Mouse (Mus musculus): ENCODE data around the gene Mx1. TPM values are rescaled to one million over a fixed set of nuclear protein-coding genes. Genes with fewer than 3 reads are reported as not detected.

Gene Mx1
- polyA plus RNA-seq, 1 experiment from 2014 or later, result 0.21 TPM

- Histone ChIP-seq H3K27me3 (no peaks in the 10 kb centered on the region), H3K27ac (no peak overlapping the region), H3K9me3 (replicated peaks) (no peaks in the 10 kb centered on the region), H3K4me2 (replicated peaks) (no peak overlapping the region), H3K9ac (no peak overlapping the region), H3K36me3 (no peaks in the 10 kb centered on the region), H3K4me1 (no peaks in the 10 kb centered on the region), H3K4me3 (no peak overlapping the region)
- no peak for ATAC-seq (ENCODE audit: low FRiP score)
Measured at GRCm38 (mm10) chr16:97401741-97402140, 61.0 kb downstream of the Mx1 start.

- no peak for ATAC-seq (ENCODE audit: low FRiP score)
- H3K27ac ChIP-seq, result no peak overlapping the region
- no peaks in the 10 kb centered on the region for H3K36me3 ChIP-seq
- no peaks in the 10 kb centered on the region for H3K9me3 ChIP-seq (replicated peaks)
- H3K27me3 ChIP-seq, result no peaks in the 10 kb centered on the region
- no peak overlapping the region for H3K4me3 ChIP-seq
- H3K9ac ChIP-seq, result no peak overlapping the region
- no peaks in the 10 kb centered on the region for H3K4me1 ChIP-seq
- no peak overlapping the region for H3K4me2 ChIP-seq (replicated peaks)
- WGBS, result 87% methylated on average over 4 of the region's 4 CpGs
Measured at GRCm38 (mm10) chr16:97399991-97400390, 62.7 kb downstream of the Mx1 start.

- H3K9me3 ChIP-seq (replicated peaks), result no peaks in the 10 kb centered on the region
- no peak for ATAC-seq (ENCODE audit: low FRiP score)
- 77% methylated on average over 2 of the region's 2 CpGs for WGBS
Measured at GRCm38 (mm10) chr16:97397945-97398531, 64.7 kb downstream of the Mx1 start.

More at GRCm38 (mm10) chr16:97397945-97398531, 64.7 kb downstream of the Mx1 start:
- no peaks in the 10 kb centered on the region for H3K4me1 ChIP-seq
- H3K4me3 ChIP-seq, result no peak overlapping the region
- H3K9ac ChIP-seq, result no peak overlapping the region
- H3K27me3 ChIP-seq, result no peaks in the 10 kb centered on the region
- H3K27ac ChIP-seq, result no peak overlapping the region
- H3K36me3 ChIP-seq, result no peaks in the 10 kb centered on the region
- H3K4me2 ChIP-seq (replicated peaks), result no peak overlapping the region

Other genes with a start within 250 kb of the Mx1 start
- 3.5 and 4.3 TPM in 2 replicates for gene Bace2, start 106.2 kb downstream of the Mx1 start, polyA plus RNA-seq (2016; fragmentation: Nextera tagmentation; extraction: Ambion mirVana)
- gene Fam3b, start 51.9 kb upstream of the Mx1 start, polyA plus RNA-seq (2016; fragmentation: Nextera tagmentation; extraction: Ambion mirVana), result not detected in 2 replicates
- gene Tmprss2, start 148.3 kb upstream of the Mx1 start, polyA plus RNA-seq (2016; fragmentation: Nextera tagmentation; extraction: Ambion mirVana), result 0.38 and 0.41 TPM in 2 replicates

Data from hindbrain, embryonic 12.5 days (tissue).